Mouse (Mus musculus): Measurements from ENCODE around the gene Ddx42.
"Not testable (repeated sequence)": the region's sequence is repeated elsewhere in the genome, so short reads cannot be mapped to it uniquely, and the experiment has no call there.

Gene Ddx42

DNA sequence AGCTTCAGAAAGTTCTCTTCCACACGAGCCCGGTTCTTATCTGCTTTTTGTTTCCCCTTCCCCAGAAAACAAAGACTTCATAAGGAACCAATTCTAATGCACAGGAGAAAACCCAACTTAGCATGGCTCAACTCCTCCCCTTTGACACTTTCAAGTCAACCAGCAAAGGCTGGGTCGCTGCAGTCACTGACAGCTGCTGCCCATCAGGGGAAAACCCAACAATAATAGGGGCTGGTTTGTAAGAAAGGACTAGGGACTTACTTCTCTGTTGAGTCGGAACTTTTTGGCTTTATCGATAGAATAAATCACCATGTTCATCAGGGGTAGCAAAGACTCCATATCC lies 14.6 kb upstream of the Ddx42 start, which contains the start of gene Strada:
Gene Strada, minus strand, starts transcription at position 46 of the 343 bp plus-strand sequence.
- DNase-seq: no peak

DNA sequence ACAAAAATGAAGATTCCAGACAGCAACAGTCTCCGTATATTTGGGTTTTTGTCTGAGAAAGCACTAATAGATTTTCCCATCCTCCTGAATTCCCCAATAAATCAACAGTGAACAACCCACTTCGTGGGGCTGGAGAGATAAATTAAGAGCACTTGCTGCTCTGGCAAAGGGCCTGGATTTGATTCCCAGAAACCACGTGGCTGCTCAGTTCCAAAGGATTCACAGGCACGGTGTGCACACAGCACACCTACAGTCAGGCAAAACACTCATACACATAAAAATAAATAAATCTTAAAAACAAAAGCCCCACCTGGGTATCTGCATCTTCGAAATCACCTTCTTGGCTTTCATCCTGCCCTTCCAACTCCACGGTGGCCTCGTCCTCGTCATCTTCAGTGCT lies 4.0 kb upstream of the Ddx42 start:
- DNase-seq: no peak

DNA sequence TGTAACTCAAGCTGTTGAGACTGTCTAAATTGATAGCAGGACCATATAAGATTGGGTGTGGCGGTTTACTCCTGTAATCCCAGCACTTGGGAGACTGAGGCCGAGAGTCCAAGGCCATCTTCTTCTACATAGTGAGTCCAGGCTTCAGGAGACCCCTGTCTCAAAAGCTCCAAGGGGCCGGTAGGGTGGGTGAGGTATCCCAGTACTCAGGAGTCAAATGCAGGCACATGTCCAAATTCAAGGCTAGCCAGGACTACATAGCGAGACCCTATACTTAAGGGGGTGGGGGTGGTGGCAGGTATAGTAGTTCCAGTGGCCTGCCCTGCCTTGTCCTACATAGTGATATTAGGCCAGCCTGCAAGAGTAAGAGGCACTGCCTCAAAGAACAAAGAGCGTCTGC lies 1.9 kb upstream of the Ddx42 start:
- no peak for DNase-seq

DNA sequence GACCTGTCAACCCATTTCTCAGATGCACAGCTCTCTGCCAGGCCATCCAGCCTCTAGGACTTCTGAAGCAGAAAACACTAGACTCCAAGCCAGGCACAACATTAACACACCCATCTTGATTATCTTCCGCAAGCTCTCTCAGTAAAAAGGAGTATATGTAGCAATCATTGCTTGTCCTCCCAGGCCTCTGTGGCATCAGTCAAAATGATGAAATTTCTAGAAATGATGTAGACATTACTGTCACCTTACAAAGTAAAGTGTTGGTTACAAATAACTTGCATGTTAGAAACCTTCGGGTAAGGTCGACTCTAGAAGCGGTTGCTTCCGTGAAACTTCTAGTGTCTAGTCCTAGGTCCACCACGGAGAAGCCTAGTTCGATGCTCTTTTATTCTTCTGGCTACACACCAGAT lies 1.3 kb upstream of the Ddx42 start:
- DNase-seq: no peak

DNA sequence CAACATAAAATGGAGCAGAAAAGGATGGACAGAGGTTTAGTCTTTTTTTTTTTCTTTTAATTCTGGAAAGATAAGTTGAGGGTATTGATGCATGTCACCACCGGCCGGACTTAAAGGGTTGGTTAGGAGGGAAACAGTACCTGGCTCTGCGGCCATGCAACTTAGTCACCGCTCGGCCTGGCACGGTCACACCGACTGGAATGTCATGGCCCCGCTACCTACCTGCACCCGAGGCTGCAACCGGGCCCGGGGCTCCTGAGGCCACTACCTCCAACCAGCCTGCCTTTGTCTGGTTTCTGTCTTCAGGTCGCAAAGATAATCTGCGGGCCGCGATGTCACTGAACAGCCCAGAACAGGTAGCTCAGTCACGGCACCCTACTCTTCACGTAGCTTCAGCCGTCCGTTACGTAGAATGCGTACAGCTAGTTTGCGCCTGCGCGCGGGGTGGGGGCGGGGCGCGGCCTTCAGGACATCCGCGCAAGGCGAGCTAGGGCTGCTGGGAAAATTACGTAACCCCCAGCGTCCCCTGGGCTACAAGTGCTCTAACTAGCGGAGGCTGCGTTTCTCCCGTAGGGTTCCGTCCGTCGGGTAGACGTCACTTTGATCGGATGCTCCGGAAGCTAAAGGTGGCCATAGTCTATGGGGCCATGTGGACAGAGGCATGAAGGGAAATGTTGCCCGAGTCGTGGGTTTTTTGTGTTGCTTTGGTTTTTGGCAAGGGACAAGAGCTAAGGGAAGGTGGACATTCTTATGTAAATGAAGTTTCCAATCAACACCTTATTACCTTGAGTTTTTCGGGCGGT lies 598 bp upstream of the Ddx42 start, which contains the start of gene Ccdc47:
Gene Ccdc47, minus strand, starts transcription at position 418 of the 803 bp plus-strand sequence.
- peak; percentile 98 for DNase-seq

DNA sequence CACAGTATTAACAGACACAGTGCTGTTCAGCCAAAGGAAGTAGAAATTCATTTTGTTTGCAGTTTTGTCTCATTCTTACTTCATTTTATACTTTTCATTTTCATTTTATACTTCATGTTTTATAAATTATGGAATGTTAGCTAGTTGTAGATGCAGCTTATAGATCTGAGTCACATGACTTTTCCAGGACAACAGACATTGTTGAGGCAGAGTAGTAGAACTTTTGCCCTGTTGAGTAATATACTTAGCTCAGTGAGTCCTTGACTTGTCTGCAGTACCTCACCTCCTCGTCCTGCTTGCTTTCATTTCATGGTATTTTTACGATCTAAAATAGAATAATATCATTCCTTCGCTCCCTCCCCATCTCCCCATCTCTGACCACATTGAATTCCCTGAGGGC lies 3.9 kb downstream of the Ddx42 start:
- no peak for DNase-seq

DNA sequence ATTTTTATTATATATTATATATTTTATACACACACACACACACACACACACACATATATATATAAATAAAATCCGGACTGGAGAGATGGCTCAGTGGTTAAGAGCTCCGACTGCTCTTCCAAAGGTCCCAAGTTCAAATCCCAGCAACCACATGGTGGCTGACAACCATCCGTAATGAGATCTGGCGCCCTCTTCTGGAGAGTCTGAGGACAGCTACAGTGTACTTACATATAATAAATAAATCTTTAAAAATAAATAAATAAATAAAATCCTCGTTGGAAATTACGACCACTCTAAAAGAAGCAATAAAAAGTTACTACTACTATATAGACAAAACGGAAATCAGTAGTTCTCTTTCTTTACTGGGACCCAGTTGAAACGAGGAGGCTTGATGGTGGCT lies 17.3 kb downstream of the Ddx42 start:
- DNase-seq: not testable (repeated sequence)

DNA sequence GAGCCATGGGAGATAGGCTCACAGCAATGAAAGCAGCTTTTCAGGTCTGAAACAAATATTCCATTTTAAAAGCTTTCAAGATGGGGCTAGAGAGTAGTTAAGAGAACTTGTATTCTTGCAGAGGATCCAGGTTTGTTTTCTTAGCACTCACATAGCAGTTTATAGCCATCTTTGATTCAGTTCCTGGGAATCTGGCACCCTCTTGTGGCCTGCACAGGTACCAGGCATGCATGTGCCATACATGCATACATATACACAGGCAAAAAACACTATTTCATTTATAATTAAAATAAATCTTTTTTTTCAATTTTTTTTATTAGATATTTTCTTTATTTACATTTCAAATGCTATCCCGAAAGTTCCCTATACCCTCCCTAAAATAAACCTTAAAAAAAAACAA lies 30.1 kb downstream of the Ddx42 start:
- DNase-seq: no peak

DNA sequence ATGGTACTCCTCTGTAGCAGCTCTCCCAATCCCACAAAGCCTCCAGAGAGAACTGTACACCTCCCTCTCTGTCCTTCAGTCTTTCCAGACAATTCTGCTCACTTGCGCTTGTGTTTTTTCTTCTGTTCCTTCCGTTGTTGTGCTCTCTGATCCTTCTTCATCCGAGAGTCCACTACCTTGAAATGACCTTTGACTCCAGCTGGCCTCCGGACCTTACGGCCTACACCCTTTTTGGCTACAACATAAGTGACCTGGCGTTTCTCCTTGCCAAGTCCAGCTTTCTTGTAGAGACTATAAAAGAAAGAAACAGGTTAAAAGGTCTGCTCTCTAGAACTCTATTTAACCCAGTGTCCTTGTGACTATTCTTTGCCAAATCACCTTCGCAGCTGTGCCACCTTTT lies 32.6 kb downstream of the Ddx42 start:
- no peak for DNase-seq

DNA sequence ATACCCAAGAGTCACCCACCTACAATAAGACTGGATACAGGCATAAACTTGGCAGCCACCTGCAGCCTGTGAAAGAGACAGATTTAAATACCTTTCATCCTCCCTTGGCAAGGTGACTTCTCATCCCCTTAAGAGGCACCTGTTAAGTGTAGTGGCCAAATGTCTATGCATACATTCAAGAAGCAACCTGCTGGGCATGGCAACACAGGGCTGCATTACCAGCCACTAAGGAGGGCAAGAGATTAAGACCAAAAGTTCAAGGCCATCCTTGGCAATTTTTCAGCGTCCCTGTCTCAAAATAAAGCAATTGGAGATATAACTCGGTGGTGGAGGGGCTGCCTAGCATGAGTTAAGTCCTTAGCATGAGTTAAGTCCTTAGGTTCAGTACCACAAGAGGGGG lies 38.0 kb downstream of the Ddx42 start:
- DNase-seq: no peak

DNA sequence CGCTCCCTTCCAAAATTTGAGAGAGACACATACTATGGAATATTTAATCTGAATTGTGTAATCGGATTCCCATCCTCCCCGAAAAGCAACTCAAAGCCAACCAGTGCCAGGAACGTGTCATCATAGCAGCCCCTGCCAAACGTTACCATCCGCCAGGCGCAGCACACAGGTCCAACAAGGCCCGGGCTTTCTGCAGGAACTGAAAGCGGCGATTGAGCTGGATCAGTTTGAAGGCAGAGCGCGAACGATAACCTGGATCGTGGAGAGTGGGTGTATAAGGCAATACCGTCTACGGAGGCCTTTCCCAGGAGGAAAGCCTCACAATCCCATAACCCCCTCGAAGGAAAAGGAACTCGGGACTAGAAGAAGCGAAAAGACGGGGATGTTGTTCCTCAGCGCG lies 38.4 kb downstream of the Ddx42 start:
- DNase-seq: no peak

DNA sequence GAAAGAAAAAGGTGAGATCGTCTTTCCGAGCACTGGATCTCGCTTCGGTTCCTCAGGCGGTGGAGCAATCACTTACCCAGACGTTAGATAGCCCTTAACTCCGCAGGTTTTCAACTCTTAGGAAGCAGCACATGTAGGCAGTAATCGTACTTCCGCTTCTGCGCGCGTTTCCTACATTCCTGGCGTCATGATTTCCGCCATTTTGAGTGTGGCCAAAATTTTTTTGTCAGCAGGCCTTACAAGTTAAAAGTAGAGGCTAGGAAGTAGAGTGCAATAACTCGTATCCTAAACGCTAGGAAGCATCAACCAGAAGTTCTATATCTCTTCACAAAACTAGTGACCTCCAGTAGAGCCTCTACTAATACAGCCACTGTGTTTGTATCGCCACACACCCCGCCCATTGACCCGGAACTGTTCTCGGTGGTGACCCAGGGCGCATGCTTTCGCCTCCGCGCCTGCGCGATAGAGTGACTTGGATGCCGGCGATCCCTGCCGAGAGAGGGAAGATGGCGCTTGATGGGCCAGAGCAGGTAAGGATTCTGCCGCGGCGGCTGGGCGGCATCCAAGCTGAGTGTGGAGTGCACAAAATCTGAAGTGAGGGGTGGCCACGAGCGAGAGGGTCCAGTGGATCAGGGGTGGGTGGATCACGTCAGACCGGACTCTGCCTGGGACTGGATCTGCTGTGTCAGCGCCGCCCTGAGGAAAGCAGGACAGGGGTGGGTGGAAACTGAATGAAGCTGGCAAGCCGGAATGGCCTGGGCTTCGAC lies 39.1 kb downstream of the Ddx42 start, which contains the start of the genes Ftsj3 and Psmc5:
Gene Ftsj3, minus strand, starts transcription at position 395 of the 767 bp plus-strand sequence.
Gene Psmc5, plus strand, starts transcription at position 470 of the 767 bp plus-strand sequence.
- peak; percentile 99 for DNase-seq

DNA sequence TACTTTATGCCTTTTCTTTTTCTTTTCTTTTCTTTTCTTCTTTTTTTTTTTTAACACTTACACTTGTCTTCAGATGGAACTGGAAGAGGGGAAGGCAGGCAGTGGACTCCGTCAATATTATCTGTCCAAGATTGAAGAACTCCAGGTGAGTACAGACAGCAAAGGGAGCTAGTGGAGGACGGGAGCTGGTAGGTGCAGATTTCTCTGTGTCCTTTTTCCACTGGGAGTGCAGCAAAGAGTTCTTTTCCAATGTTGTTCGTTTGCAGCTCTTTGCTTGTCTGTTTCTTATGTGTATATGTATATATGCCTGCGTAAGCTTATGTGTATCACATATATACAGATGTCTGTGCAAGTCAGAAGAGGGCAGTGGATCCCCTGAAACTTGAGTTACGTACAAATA lies 40.0 kb downstream of the Ddx42 start:
- DNase-seq: peak; percentile 54

DNA sequence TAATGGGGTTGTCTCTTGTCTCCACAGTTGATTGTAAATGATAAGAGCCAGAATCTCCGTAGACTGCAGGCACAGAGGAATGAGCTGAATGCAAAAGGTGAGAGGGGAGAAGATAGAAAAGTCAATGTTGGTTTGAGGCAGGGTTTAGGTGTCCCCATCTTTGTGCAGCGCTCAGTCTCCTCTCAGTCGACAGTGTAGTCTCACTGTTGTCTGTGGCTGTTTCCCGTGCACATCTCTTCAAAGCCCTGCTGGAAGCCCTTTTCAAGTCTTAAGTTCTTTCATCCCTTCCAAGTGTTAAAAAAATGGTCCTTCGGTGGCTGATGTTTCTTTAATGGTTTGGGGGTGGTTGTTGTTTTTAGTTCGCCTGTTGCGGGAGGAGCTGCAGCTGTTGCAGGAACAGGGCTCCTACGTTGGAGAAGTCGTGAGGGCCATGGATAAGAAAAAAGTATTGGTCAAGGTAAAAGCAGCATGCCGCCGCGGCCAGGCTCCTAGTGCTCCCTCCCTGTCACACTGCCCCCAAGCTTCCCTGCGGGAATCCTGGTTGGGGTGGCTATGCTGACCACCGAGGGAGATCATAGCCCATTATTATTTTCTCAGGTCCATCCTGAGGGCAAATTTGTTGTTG lies 44.2 kb downstream of the Ddx42 start:
- DNase-seq: no peak

DNA sequence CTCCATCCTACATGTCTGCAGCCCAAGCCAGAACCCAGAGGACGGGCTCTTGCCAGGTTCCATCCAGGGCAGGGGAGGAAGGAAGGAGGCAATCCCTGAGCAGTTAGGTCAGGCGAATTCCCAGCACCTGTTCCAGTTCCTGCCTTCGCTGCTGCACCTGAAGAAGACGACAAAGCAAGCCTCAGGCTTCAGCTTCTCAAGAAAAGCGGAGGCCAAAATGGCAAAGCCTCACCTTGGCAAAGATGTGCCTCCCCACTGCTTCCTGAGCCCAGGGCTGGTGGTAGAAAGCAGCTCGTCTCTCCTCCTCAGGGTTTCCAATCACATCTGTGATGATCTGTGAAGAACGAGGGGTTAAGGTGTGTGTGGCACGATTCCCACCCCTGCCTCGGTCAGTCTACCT lies 47.2 kb downstream of the Ddx42 start:
- no peak for DNase-seq

DNA sequence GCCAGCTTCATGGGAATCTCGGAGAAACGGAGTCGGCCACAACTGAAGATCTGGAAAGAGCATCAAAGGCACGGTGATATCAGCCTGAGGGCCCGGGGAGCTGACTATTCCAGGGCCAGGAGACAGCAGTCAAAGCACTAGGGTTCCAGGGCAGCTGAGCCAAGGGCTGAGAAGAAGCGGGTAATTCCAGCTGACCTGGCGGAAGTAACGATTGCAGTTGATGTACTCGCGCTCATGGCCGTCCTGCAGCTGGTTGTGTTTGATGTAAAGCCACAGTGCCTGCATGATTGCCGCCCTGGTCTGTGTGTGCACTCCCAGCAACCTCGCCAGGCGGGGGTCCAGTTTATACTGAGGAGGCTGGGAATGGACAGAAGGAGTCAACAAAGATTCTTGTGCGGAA lies 48.3 kb downstream of the Ddx42 start:
- no peak for DNase-seq

DNA sequence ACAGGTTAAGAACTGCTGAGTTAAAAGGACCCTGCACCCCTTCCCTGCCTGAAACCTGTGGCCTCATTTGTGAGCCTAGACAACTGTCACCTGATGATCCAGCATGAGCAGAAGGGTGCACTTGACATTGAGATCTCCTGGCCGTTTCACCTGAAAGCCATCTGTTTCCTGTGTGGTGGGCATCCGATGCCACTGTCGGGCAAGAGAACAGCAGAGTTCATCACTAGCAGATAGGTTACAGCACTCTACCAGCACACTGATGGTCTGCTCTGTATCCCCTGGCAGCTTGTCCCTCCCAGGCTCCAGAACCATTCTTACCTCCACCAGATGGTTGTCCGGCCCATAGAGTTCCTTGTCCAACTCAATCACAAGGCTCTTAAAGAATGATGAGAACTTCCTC lies 48.8 kb downstream of the Ddx42 start:
- no peak for DNase-seq

DNA sequence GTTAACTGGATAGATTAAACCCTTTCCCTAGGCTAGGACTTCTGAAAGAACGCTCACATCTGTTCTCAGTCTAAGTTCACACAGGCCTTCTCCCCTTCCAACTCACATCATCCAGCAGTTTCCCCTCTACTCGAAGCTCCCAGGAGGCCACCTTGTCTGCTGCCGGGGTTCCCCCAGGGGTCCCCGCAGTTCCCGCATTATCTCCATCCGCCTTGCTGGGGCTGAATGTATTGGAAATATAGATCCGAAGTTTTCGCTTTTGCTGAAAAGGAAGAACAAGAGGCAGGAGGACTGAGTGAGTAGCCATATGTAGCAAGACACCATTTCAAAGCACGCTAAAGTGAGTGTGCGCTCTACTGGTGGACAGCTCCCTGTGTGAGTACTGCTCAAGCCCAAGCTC lies 49.7 kb downstream of the Ddx42 start:
- DNase-seq: no peak

DNA sequence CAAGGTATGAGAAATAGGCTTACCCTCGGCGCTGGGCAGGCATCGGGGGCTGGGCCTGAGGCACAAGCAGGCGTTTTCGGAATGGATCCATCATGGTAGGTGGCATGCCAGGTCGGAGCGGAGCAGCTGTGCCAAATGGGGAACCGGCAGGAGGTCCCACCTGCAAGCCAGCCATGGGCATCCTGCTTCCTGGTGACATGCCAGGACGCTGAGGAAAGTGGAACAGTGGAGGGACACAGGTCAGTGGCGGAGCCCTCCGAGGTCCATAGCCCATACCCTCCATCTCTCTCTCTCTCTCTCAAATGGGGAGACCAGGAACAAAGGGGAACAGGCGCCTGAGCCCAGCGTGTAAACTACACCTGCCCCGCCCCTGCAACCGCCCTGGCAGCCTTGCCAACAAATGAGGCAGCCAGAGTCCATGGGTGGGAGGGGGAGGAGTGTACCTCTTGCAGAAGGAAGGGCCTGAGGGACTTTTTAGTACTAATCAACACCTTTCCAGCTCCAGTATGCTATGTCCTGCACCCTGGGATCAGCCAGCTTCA lies 50.7 kb downstream of the Ddx42 start:
- peak; percentile 64 for DNase-seq

DNA sequence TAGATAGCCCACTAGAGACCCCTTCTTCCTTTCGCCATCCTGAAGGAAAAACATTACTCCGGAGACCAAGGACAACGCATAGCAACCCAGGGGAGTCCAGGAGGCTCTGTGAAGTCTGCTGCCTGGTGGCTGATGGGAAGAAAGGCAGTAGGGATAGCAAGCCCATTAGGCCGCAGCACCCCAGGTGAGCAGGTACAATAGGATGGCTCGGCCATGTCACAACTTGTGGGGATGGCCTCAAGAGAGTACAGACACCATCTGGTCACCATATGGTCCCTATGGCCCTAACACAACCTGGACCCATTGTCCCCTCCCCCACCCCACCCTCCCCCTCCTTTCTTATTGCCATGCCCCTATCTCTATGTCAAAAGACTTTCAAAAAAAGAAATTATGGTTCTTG lies 51.1 kb downstream of the Ddx42 start:
- no peak for DNase-seq

DNA sequence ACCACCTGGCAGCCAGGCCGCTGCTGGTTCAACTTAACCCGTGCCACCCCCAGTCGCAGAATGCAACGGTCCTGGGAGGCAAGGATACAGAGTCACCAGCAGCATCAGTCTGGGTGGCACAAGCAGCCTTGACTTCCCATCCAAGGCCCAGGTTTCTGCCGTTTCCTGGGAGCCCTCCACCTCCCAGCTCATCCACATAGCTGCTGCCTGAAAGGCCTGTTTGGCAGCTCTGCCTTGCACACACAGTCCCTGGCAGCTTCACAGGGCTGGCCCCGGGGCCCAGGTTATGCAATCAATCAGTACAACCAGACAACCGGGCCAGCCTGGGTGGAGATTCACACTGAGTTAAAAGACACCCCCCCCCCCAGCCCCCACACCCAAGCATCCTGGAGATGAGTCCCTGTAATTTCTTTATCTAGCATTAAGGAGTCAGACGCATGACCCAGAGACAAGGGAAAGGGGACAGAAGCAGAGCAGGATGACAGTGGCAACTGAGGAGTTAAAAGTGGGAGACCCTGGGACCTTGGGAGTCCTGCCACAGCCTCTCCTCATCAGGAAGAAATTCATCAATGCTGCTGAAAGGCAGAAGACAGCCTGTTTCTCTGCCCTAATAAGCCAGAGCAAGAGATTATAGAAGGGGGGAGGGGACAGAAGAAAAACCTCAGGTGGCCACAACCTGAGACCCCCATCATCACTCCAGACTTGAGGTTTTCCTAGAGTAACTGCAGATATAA lies 51.8 kb downstream of the Ddx42 start:
- DNase-seq: peak; percentile 73

DNA sequence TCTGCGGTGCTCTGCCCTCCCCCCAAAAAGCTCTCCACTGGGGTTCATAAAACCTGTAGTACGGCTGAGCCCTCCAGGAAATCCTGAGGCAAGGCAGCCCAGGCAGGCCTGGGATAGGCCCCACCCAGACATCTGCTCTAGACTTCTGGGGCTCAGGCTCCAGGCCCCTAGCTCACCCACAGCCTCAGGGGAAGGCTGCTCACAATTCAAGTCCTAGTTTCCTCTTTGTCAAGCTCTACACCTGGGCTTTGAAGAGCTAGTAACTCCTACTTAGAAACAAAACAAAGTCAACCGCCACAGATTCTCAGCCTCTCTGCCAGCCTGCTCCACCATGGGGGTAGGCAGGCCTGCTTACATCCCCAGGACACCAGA lies 52.3 kb downstream of the Ddx42 start:
- DNase-seq: peak; percentile 50

Data from kidney, postnatal 14 days (tissue).